Mouse (Mus musculus) liver, embryonic 15.5 days (tissue): ENCODE measurements around the gene Ints6. TPM values are rescaled to one million over a fixed set of nuclear protein-coding genes. Genes with fewer than 3 reads are reported as not detected.

Source experiments
- polyA plus RNA-seq: library from polyadenylated mRNA; unstranded; fragments of >200 nt; fragmentation: Nextera tagmentation; extraction: Ambion mirVana; gene quantifications from 2 replicates; pipeline ENCODE4 v1.2.1, GENCODE M21; 2015

Gene Ints6
- polyA plus RNA-seq, 1 experiment from 2014 or later: 11.4 TPM

Other genes with a start within 250 kb of the Ints6 start
- gene Fam124a, start 205.4 kb downstream of the Ints6 start, polyA plus RNA-seq: 1.8 and 2.2 TPM in 2 replicates
- gene Gm4131, start 194.2 kb downstream of the Ints6 start, polyA plus RNA-seq: not detected in 2 replicates
- gene Serpine3, start 97.5 kb downstream of the Ints6 start, polyA plus RNA-seq: not detected in 2 replicates
- 2.6 and 2.7 TPM in 2 replicates for gene Wdfy2, start 76.5 kb upstream of the Ints6 start, polyA plus RNA-seq
- gene Defb48, start 223.3 kb upstream of the Ints6 start, polyA plus RNA-seq: not detected in 2 replicates
- not detected in 2 replicates for gene Defb47, start 236.9 kb upstream of the Ints6 start, polyA plus RNA-seq